Mouse (Mus musculus) midbrain, embryonic 14.5 days (tissue): ENCODE measurements around the gene Kirrel3. TPM values are rescaled to one million over a fixed set of nuclear protein-coding genes. Genes with fewer than 3 reads are reported as not detected.
A peak's percentile ranks its signal among the peaks of the same experiment; 100 is the strongest.

ENCODE experiments used
- ATAC-seq: fragments of 200-750 bp; cut with Nextera tagmentation; 2 replicates; pipeline ENCODE4 v1.8.0; 2017; ENCODE audit warnings: moderate number of reproducible peaks, moderate library complexity; ENCODE audit not compliant: low FRiP score, low TSS enrichment
- DNase-seq: peaks from one replicate; pipeline ENCODE4 v3.0.0-alpha.2; 2015
- H3K27ac ChIP-seq: fragments of 300-500 bp; sonication (generic); replicated peaks from 2 replicates; pipeline ENCODE4 v1.5.1; 2014; ENCODE audit warnings: mild to moderate bottlenecking, low read depth, low read length, moderate library complexity
- H3K27me3 ChIP-seq: fragments of 300-500 bp; sonication (generic); 2 replicates; pipeline ENCODE4 v1.6.1; 2014; ENCODE audit warnings: low read length, control low read depth, mixed read lengths; ENCODE audit not compliant: control insufficient read depth, insufficient read depth
- H3K36me3 ChIP-seq: fragments of 300-500 bp; sonication (generic); 2 replicates; pipeline ENCODE4 v1.6.1; 2014; ENCODE audit warnings: low read length, control low read depth; ENCODE audit not compliant: control insufficient read depth, insufficient read depth
- H3K4me1 ChIP-seq: fragments of 300-500 bp; sonication (generic); 2 replicates; pipeline ENCODE4 v1.6.1; 2014; ENCODE audit warnings: mild to moderate bottlenecking, antibody characterized with exemption, low read length, control low read depth; ENCODE audit not compliant: control insufficient read depth, insufficient read depth
- H3K4me2 ChIP-seq: fragments of 300-500 bp; sonication (generic); 2 replicates; pipeline ENCODE4 v1.6.1; 2014; ENCODE audit warnings: mild to moderate bottlenecking, low read length, moderate library complexity
- H3K4me3 ChIP-seq: fragments of 300-500 bp; sonication (generic); replicated peaks from 2 replicates; pipeline ENCODE4 v1.5.1; 2014; ENCODE audit warnings: low read depth, low read length
- H3K9ac ChIP-seq: fragments of 300-500 bp; sonication (generic); replicated peaks from 2 replicates; pipeline ENCODE4 v1.6.1; 2014; ENCODE audit warnings: mild to moderate bottlenecking, low read length, moderate library complexity
- H3K9me3 ChIP-seq: fragments of 300-500 bp; sonication (generic); 2 replicates; pipeline ENCODE4 v1.6.1; 2016; ENCODE audit warnings: low read length, control low read depth, mixed read lengths; ENCODE audit not compliant: control insufficient read depth
- WGBS: fragments of 180-500 bp; shearing (Covaris S2); extraction: QIAGEN DNeasy Blood & Tissue Kit; methylation state at CpG from one replicate; pipeline ENCODE4 v1.1.7; 2014; 5-methylcytosine and 5-hydroxymethylcytosine counted together
- polyA plus RNA-seq: library from polyadenylated mRNA; unstranded; fragments of >200 nt; fragmentation: Nextera tagmentation; extraction: Ambion mirVana; gene quantifications from 2 replicates; pipeline ENCODE4 v1.2.1, GENCODE M21; 2014

Gene Kirrel3
- polyA plus RNA-seq, 1 experiment from 2014 or later = 34.2 TPM

DNA sequence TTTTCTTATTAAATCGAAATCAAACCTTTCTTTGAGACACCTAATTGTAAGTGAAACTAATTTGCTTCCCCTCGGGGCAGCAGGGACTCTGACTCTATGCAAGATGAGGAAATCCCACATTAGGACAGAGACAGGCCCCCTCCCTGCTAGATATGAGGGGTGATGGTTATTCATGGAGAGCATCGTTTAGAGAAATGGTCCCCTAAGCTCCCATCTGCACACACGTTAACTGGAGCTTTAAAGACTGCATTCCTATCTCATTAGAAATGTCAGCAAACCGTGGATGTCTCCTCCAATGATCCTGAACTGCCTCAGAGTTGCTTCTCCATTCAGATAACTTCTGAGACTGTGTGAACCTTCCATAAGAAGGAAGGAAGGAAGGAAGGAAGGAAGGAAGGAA, 273.2 kb downstream of the Kirrel3 start:
- no peaks in the 10 kb centered on the region for H3K9me3 ChIP-seq
- H3K9ac ChIP-seq = no peak overlapping the region
- no peak overlapping the region for H3K4me3 ChIP-seq
- no peak for ATAC-seq
- 39% methylated on average over 5 of the region's 5 CpGs for WGBS
- H3K36me3 ChIP-seq = no peaks in the 10 kb centered on the region
- no peak overlapping the region for H3K4me2 ChIP-seq
- H3K4me1 ChIP-seq = 0 out of 2 replicates have a peak, but pooled peaks cover 6% of the 10 kb centered on the region
- H3K27me3 ChIP-seq = no peaks in the 10 kb centered on the region
- DNase-seq = peak; percentile 45
- H3K27ac ChIP-seq = no peak overlapping the region

DNA sequence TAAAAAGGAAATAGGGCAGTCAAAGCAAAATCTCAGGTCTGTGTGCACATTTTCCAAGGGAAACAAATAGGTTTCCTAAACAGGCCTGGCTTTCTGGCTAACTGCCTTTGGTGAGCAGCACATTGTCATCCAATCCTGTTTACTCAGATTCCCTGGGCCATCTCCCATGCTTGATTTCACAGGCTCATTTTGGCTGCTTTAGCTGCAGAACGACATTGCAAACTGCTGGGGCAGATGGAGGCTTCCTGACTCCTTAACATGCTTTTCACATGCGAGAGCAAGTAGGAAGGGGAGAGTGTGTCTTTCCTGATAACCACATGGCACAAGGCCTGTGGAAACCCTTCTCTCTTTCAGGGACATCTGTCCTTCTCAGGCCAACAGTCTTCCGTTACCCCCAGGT, 274.8 kb downstream of the Kirrel3 start:
- H3K4me1 ChIP-seq = 0 out of 2 replicates have a peak, but pooled peaks cover 6% of the 10 kb centered on the region
- H3K27me3 ChIP-seq = no peaks in the 10 kb centered on the region
- H3K36me3 ChIP-seq = no peaks in the 10 kb centered on the region
- H3K9me3 ChIP-seq = no peaks in the 10 kb centered on the region
- H3K4me2 ChIP-seq = no peak overlapping the region
- no peak overlapping the region for H3K9ac ChIP-seq
- WGBS = 48% methylated on average over 3 of the region's 3 CpGs
- H3K27ac ChIP-seq = no peak overlapping the region
- ATAC-seq (no peak), DNase-seq (no peak)
- no peak overlapping the region for H3K4me3 ChIP-seq

DNA sequence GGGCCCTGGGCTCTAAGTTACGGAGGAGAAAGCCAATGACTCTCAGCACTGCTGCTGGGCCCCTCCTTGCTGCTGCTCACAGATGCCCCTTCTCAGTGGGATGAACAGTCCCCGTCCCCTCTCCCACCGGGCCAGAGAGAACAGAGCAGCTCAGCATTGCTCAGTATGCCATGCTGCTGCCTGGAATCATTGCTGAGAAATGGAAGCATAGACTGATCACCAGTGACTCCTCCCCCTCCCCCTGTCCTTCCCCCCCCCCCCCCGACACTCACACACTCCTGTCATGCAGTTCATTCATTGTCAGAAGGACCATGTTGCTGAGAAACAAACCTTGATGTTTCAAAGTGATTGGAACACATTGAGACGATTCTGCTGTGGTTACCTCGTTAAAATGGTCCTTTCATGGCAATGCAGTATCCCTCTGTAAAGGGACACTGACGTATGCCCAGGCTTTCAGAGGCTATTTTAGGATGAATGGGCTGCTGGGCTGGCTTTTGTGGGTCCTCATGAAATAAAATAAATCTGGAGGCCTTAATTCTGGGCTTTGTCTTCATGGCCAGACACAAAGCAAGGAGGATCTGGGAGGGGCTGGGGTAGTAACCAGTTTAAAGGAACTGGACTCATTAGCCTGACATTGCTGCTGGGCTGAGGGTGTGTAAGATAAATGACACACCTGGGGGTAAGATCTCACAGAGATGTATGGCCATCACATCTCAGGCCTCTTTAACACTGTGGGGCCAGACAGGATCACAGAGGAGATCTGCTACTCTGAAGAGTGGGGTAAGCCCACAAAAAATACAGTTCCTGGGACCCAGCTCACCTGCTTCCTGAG, 281.3 kb downstream of the Kirrel3 start:
- Histone ChIP-seq H3K4me2 (no peak overlapping the region), H3K4me3 (no peak overlapping the region), H3K9me3 (peaks cover 10% of the 10 kb centered on the region), H3K4me1 (no peaks in the 10 kb centered on the region), H3K27me3 (no peaks in the 10 kb centered on the region), H3K9ac (no peak overlapping the region), H3K27ac (no peak overlapping the region), H3K36me3 (no peaks in the 10 kb centered on the region)
- ATAC-seq (no peak), DNase-seq (no peak)
- 27% methylated on average over 7 of the region's 7 CpGs for WGBS

DNA sequence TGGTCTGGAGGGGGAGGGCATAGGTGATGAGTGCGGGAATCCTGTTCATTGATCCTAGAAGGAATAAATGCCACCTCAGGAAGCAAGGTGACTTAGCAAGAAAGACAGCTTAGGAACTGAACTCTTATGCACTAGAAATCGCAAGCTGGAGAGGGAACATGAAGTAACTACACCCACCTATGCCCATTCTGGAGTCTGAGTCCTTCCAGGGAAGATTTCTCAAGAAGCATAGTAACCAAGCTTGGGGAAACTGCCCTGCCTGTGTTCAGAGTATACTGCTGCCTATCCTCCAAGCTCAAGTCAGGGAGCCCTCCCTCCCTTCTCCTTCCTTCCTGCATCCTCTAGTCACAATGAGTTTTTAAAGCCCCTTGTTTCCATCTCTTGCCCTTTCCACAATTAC, 283.3 kb downstream of the Kirrel3 start:
- no peak for DNase-seq
- no peak for ATAC-seq
- Histone ChIP-seq H3K9me3 (peaks cover 10% of the 10 kb centered on the region), H3K9ac (no peak overlapping the region), H3K27me3 (no peaks in the 10 kb centered on the region), H3K36me3 (no peaks in the 10 kb centered on the region), H3K4me2 (no peak overlapping the region), H3K4me3 (no peak overlapping the region), H3K27ac (no peak overlapping the region), H3K4me1 (no peaks in the 10 kb centered on the region)
- WGBS = 93% methylated on average over 2 of the region's 2 CpGs

DNA sequence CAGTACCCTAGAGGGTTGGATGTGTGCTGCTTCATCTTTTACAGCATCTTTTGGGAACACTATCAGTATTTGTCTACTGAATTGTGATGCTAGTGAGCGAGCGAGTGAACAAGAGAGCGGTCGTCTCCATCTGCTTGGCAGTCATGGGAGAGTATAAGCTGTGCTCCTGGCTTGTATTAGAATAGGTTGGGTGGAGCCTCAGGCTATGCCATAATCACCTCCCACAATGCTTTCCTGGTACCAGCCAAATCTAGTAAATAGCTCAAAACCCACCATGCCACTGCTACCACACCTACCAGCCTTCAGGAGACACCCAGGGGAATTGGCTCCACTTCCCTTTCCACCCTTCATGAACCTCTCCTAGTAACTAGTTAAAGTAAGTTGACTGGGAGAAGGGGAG, 285.3 kb downstream of the Kirrel3 start:
- Histone ChIP-seq H3K4me3 (no peak overlapping the region), H3K27me3 (no peaks in the 10 kb centered on the region), H3K4me2 (no peak overlapping the region), H3K9me3 (peaks cover 10% of the 10 kb centered on the region), H3K36me3 (no peaks in the 10 kb centered on the region), H3K4me1 (no peaks in the 10 kb centered on the region), H3K27ac (no peak overlapping the region), H3K9ac (no peak overlapping the region)
- no peak for DNase-seq
- 84% methylated on average over 4 of the region's 4 CpGs for WGBS
- ATAC-seq = no peak

DNA sequence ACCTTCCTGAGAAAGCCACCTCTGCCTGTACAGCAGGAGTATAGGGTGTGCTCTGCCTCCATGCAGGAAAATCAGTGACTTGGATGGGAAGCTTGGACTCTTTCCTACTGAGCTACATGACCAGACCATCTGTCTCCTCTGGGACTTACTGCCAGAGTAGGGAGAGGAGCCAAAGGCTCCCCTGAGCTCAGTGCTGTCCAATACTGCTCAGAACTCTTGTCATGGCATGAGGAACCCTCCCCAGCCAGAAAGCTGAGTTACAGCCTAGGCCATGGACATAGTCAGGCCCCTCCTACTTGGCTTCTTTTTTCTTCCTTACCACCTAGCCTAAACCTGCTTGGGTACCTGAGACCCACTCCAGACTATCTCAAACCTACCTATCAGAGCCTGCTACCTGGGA, 285.7 kb downstream of the Kirrel3 start:
- Histone ChIP-seq H3K27ac (no peak overlapping the region), H3K27me3 (no peaks in the 10 kb centered on the region), H3K4me2 (no peak overlapping the region), H3K9ac (no peak overlapping the region), H3K4me3 (no peak overlapping the region), H3K36me3 (no peaks in the 10 kb centered on the region), H3K4me1 (no peaks in the 10 kb centered on the region), H3K9me3 (peaks cover 10% of the 10 kb centered on the region)
- no peak for DNase-seq
- ATAC-seq = no peak

DNA sequence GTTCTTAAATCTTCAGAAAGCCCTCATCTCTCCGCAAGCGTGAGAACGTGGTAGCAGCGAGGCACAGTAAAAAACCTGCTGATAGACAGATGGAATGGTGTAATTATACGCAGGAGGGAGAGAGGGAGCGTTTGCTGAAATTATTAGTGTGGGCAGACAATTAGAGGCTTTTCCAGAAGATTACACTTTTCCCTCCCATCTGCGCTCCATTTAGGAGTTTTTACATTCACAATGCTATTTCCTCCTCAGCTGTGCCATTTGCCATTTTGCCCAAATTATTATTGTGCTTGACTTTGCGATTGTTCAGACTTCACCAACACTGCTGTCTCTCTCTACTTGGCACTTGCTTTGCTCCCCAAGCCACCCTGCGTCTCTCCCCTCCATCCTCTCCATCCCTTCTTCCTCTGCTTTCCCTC, 286.3 kb downstream of the Kirrel3 start:
- Histone ChIP-seq H3K4me3 (no peak overlapping the region), H3K4me1 (no peaks in the 10 kb centered on the region), H3K9ac (no peak overlapping the region), H3K4me2 (no peak overlapping the region), H3K27ac (no peak overlapping the region), H3K27me3 (no peaks in the 10 kb centered on the region), H3K36me3 (no peaks in the 10 kb centered on the region), H3K9me3 (peaks cover 10% of the 10 kb centered on the region)
- 92% methylated on average over 9 of the region's 9 CpGs for WGBS
- ATAC-seq = no peak
- no peak for DNase-seq

DNA sequence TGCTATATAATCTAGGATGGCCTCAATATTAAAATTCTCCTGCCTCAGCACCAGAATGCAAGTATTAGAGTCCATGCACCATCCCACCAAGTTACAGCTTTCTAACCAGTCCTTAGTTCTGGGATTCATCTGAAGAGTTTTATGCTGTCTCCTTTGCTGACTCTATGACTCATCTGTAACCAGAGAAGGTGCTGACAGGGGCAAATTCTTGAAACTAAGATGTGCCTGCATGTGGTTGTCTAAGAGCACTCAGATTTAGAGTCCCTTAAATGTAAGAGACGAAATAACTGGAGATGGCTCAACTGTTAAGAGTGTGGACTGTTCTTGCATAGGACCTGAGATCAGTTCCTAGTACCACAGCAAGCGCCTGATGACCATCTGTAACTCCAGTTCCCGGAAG, 295.7 kb downstream of the Kirrel3 start:
- DNase-seq = no peak
- Histone ChIP-seq H3K4me3 (no peak overlapping the region), H3K27ac (no peak overlapping the region), H3K36me3 (no peaks in the 10 kb centered on the region), H3K4me2 (no peak overlapping the region), H3K9ac (no peak overlapping the region), H3K4me1 (peaks cover 7% of the 10 kb centered on the region; the same call in 1 of the 2 replicates), H3K27me3 (no peaks in the 10 kb centered on the region), H3K9me3 (no peaks in the 10 kb centered on the region)
- no peak for ATAC-seq
- WGBS = 94% methylated on average over 3 of the region's 3 CpGs

DNA sequence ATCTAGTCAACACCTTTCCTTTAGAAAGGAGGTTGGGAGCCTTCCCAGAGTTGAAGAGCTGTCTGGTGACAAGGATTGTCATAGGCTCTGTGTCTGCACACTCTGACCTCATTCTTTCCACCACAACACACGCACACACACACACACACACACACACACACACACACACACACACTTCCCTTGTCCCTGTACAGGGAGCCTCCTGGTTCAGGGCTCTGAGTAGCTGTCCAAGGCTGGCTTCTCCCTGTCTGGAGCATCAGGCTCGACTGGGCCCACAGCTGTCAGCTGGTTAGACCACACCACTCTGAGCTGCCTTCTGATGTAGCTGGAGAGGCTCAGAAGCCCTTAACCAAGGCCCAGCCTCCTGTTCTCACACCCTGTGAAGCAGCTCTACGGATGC, 302.2 kb downstream of the Kirrel3 start:
- no peak overlapping the region for H3K9ac ChIP-seq
- no peaks in the 10 kb centered on the region for H3K27me3 ChIP-seq
- ATAC-seq = no peak
- WGBS = 74% methylated on average over 3 of the region's 3 CpGs
- H3K9me3 ChIP-seq = no peaks in the 10 kb centered on the region
- no peak overlapping the region for H3K4me2 ChIP-seq
- H3K4me3 ChIP-seq = no peak overlapping the region
- no peak for DNase-seq
- no peak overlapping the region for H3K27ac ChIP-seq
- peaks cover 7% of the 10 kb centered on the region; the same call in 1 of the 2 replicates for H3K4me1 ChIP-seq
- H3K36me3 ChIP-seq = no peaks in the 10 kb centered on the region
